ENCODE assay signal across 8 mouse cellular contexts in genomic region chr3:51749812-51750481, GRCm38 (mm10).
DNase-seq lines count a peak whose midpoint lies in the region; ATAC-seq and TF ChIP-seq lines count a peak whose summit lies in the region.

No protein-coding gene starts in this region.

- TF ChIP-seq CTCF in kidney, postnatal 0 days (IDR thresholded peaks at IDR 0.05; ENCODE audit: low read depth): no peak

- no peaks in the 10 kb centered on the region for H3K9me3 ChIP-seq in embryonic facial prominence, embryonic 11.5 days (replicated peaks; ENCODE audit: control insufficient read depth, low read length)
- H3K9me3 ChIP-seq in heart, embryonic 15.5 days (replicated peaks): no peaks in the 10 kb centered on the region
- no peaks in the 10 kb centered on the region for H3K9me3 ChIP-seq in kidney, postnatal 0 days (replicated peaks; ENCODE audit: low read length)
- H3K9me3 ChIP-seq in lung, embryonic 15.5 days: no peaks in the 10 kb centered on the region

- H3K4me2 ChIP-seq in embryonic facial prominence, embryonic 11.5 days (ENCODE audit: low read depth, low read length): no peak overlapping the region
- peak overlapping the region; percentile 48 for H3K4me2 ChIP-seq in heart, embryonic 15.5 days
- H3K4me2 ChIP-seq in kidney, postnatal 0 days (ENCODE audit: low read length): no peak overlapping the region
- peak overlapping the region; percentile 39 for H3K4me2 ChIP-seq in lung, embryonic 15.5 days

- no peak overlapping the region for H3K4me3 ChIP-seq in embryonic facial prominence, embryonic 11.5 days (ENCODE audit: low read depth, low read length)
- H3K4me3 ChIP-seq in heart, embryonic 15.5 days: peak overlapping the region; percentile 12; the same call in 1 of the 2 replicates
- H3K4me3 ChIP-seq in kidney, postnatal 0 days (replicated peaks; ENCODE audit: low read depth, low read length): no peak overlapping the region
- H3K4me3 ChIP-seq in lung, embryonic 15.5 days: no peak overlapping the region

- 21% methylated on average over 8 of the region's 8 CpGs for WGBS in embryonic facial prominence, embryonic 11.5 days
- WGBS in heart, embryonic 15.5 days: 19% methylated on average over 8 of the region's 8 CpGs
- 23% methylated on average over 8 of the region's 8 CpGs for WGBS in kidney, postnatal 0 days
- 8% methylated on average over 8 of the region's 8 CpGs for WGBS in lung, embryonic 15.5 days

- peak; percentile 66 for ATAC-seq in frontal cortex, adult (ENCODE audit: low TSS enrichment)
- 0 out of 2 replicates have a peak, but pooled peaks have one; percentile 44 for ATAC-seq in embryonic facial prominence, embryonic 11.5 days (replicated peaks; ENCODE audit: insufficient number of reproducible peaks, low FRiP score, low TSS enrichment, low read depth)
- peak; percentile 86 for ATAC-seq in heart, embryonic 15.5 days (replicated peaks; ENCODE audit: insufficient number of reproducible peaks, insufficient read depth, low FRiP score, low read depth)
- peak; percentile 77 for ATAC-seq in kidney, postnatal 0 days (replicated peaks; ENCODE audit: low FRiP score, low read depth)
- ATAC-seq in lung, embryonic 15.5 days (ENCODE audit: borderline replicate concordance, extremely low read depth, low FRiP score, low TSS enrichment): peak; percentile 96
- no peak for ATAC-seq in monocyte, adult 5-6 weeks (replicated peaks; ENCODE audit: insufficient number of reproducible peaks, low FRiP score, low TSS enrichment, poor library complexity, severe bottlenecking)

- no peak for DNase-seq in frontal cortex, postnatal 25 days (ENCODE audit: low spot score in 2 of 2)
- DNase-seq in embryonic facial prominence, embryonic 11.5 days (ENCODE audit: low spot score): peak; percentile 36
- peak; percentile 82 for DNase-seq in kidney, postnatal 0 days (ENCODE audit: low spot score)
- DNase-seq in skeletal muscle tissue, adult 2 months (ENCODE audit: low read depth, low spot score): peak; percentile 37

- H3K27ac ChIP-seq in embryonic facial prominence, embryonic 11.5 days (replicated peaks; ENCODE audit: low read depth, low read length): peak overlapping the region; percentile 47
- peak overlapping the region; percentile 96 for H3K27ac ChIP-seq in heart, embryonic 15.5 days
- H3K27ac ChIP-seq in kidney, postnatal 0 days: peak overlapping the region; percentile 67
- peak overlapping the region; percentile 94 for H3K27ac ChIP-seq in lung, embryonic 15.5 days

- H3K36me3 ChIP-seq in embryonic facial prominence, embryonic 11.5 days (replicated peaks; ENCODE audit: control insufficient read depth, insufficient read depth, low read depth, low read length): no peaks in the 10 kb centered on the region
- H3K36me3 ChIP-seq in heart, embryonic 15.5 days: no peaks in the 10 kb centered on the region
- no peaks in the 10 kb centered on the region for H3K36me3 ChIP-seq in kidney, postnatal 0 days (ENCODE audit: insufficient read depth, low read length)
- no peaks in the 10 kb centered on the region for H3K36me3 ChIP-seq in lung, embryonic 15.5 days

- no peaks in the 10 kb centered on the region for H3K27me3 ChIP-seq in embryonic facial prominence, embryonic 11.5 days (ENCODE audit: control insufficient read depth, insufficient read depth, low read length)
- no peaks in the 10 kb centered on the region for H3K27me3 ChIP-seq in heart, embryonic 15.5 days
- no peaks in the 10 kb centered on the region for H3K27me3 ChIP-seq in kidney, postnatal 0 days (ENCODE audit: insufficient read depth, low read length)
- no peaks in the 10 kb centered on the region for H3K27me3 ChIP-seq in lung, embryonic 15.5 days

- H3K9ac ChIP-seq in embryonic facial prominence, embryonic 11.5 days (replicated peaks; ENCODE audit: low read length): no peak overlapping the region; the same call in 1 of the 2 replicates
- peak overlapping the region; percentile 44; the same call in 1 of the 2 replicates for H3K9ac ChIP-seq in heart, embryonic 15.5 days
- no peak overlapping the region for H3K9ac ChIP-seq in kidney, postnatal 0 days (ENCODE audit: low read depth, low read length)
- H3K9ac ChIP-seq in lung, embryonic 15.5 days: 0 out of 2 replicates have a peak overlapping the region, but pooled peaks have one; percentile 10

- peaks cover 8% of the 10 kb centered on the region; the same call in 1 of the 2 replicates for H3K4me1 ChIP-seq in embryonic facial prominence, embryonic 11.5 days (ENCODE audit: control insufficient read depth, insufficient read depth, low read length)
- peaks cover 34% of the 10 kb centered on the region for H3K4me1 ChIP-seq in heart, embryonic 15.5 days (replicated peaks)
- H3K4me1 ChIP-seq in kidney, postnatal 0 days (replicated peaks; ENCODE audit: insufficient read depth, low read length): peaks cover 33% of the 10 kb centered on the region
- peaks cover 44% of the 10 kb centered on the region for H3K4me1 ChIP-seq in lung, embryonic 15.5 days

Comparison
In these comparisons a context has a peak if more than half of its experiments do, and no peak if none do; other contexts are left out.
1. DNase-seq: peak in embryonic facial prominence, embryonic 11.5 days (single experiment), kidney, postnatal 0 days (single experiment) and skeletal muscle tissue, adult 2 months (single experiment); none in frontal cortex, postnatal 25 days (0 of 2).
2. H3K4me2 ChIP-seq: peak in heart, embryonic 15.5 days (single experiment) and lung, embryonic 15.5 days (single experiment); none in embryonic facial prominence, embryonic 11.5 days (single experiment) and kidney, postnatal 0 days (single experiment).
3. H3K9ac ChIP-seq: peak in heart, embryonic 15.5 days (single experiment) and lung, embryonic 15.5 days (single experiment); none in embryonic facial prominence, embryonic 11.5 days (single experiment) and kidney, postnatal 0 days (single experiment).
4. Peak in every context shown above with its lines, with median percentiles within 50 percentile points of each other: H3K27ac ChIP-seq.